Mouse (Mus musculus) testis, postnatal 10 days (tissue): ENCODE data around the gene Car14.

Experiments
- DNase-seq: peaks from one replicate; pipeline ENCODE4 v3.0.0; 2021; ENCODE audit warnings: low spot score

Gene Car14

GRCm38 (mm10) chr3:95851317-95851716 lies 53.2 kb downstream of the Car14 start:
- no peak for DNase-seq

- DNase-seq: no peak
Observed at GRCm38 (mm10) chr3:95850611-95851010, 53.9 kb downstream of the Car14 start.
